Mouse (Mus musculus) hindbrain, embryonic 16.5 days (tissue): ENCODE measurements around the gene Hinfp. TPM values are rescaled to one million over a fixed set of nuclear protein-coding genes. Genes with fewer than 3 reads are reported as not detected.
"Not testable (repeated sequence)": the region's sequence is repeated elsewhere in the genome, so short reads cannot be mapped to it uniquely, and the experiment has no call there.

Source experiments
- ATAC-seq: fragments of 200-750 bp; cut with Nextera tagmentation; 2 replicates; pipeline ENCODE4 v1.8.0; 2017; ENCODE audit warnings: moderate TSS enrichment, moderate library complexity
- H3K27ac ChIP-seq: fragments of 300-500 bp; sonication (generic); 2 replicates; pipeline ENCODE4 v1.5.1; 2014; ENCODE audit warnings: low read depth, mild to moderate bottlenecking, control low read depth, low read length, moderate library complexity
- H3K27me3 ChIP-seq: fragments of 300-500 bp; sonication (generic); replicated peaks from 2 replicates; pipeline ENCODE4 v1.6.1; 2014; ENCODE audit warnings: low read length; ENCODE audit not compliant: control insufficient read depth, insufficient read depth
- H3K36me3 ChIP-seq: fragments of 300-500 bp; sonication (generic); 2 replicates; pipeline ENCODE4 v1.6.1; 2014; ENCODE audit warnings: mild to moderate bottlenecking, low read length, moderate library complexity, mixed read lengths; ENCODE audit not compliant: control insufficient read depth, insufficient read depth
- H3K4me1 ChIP-seq: fragments of 300-500 bp; sonication (generic); 2 replicates; pipeline ENCODE4 v1.6.1; 2014; ENCODE audit warnings: low read depth, low read length; ENCODE audit not compliant: control insufficient read depth, insufficient read depth
- H3K4me2 ChIP-seq: fragments of 300-500 bp; sonication (generic); 2 replicates; pipeline ENCODE4 v1.6.1; 2014; ENCODE audit warnings: mild to moderate bottlenecking, low read length, control low read depth, moderate library complexity
- H3K4me3 ChIP-seq: fragments of 300-500 bp; sonication (generic); 2 replicates; pipeline ENCODE4 v1.5.1; 2014; ENCODE audit warnings: mild to moderate bottlenecking, low read length, control low read depth, moderate library complexity
- H3K9ac ChIP-seq: fragments of 300-500 bp; sonication (generic); 2 replicates; pipeline ENCODE4 v1.6.1; 2014; ENCODE audit warnings: low read depth, mild to moderate bottlenecking, control low read depth, low read length, moderate library complexity
- H3K9me3 ChIP-seq: fragments of 300-500 bp; sonication (generic); 2 replicates; pipeline ENCODE4 v1.6.1; 2014; ENCODE audit warnings: mild to moderate bottlenecking, low read length, moderate library complexity; ENCODE audit not compliant: control insufficient read depth
- WGBS: fragments of 180-500 bp; shearing (Covaris S2); extraction: QIAGEN DNeasy Blood & Tissue Kit; methylation state at CpG from one replicate; pipeline ENCODE4 v1.1.7; 2014; 5-methylcytosine and 5-hydroxymethylcytosine counted together
- polyA plus RNA-seq: library from polyadenylated mRNA; unstranded; fragments of >200 nt; fragmentation: Nextera tagmentation; extraction: Ambion mirVana; gene quantifications from 2 replicates; pipeline ENCODE4 v1.2.1, GENCODE M21; 2015

Hinfp gene
- polyA plus RNA-seq, 1 experiment from 2014 or later: 22.3 TPM

- H3K27ac ChIP-seq: peak within 1 kb of the TSS; percentile 85
- H3K9me3 ChIP-seq: no peaks in the 10 kb centered on the region
- peaks cover 14% of the 10 kb centered on the region for H3K4me1 ChIP-seq
- peak within 1 kb of the TSS; percentile 91 for H3K9ac ChIP-seq
- peak; percentile 67 for ATAC-seq
- H3K27me3 ChIP-seq: no peaks in the 10 kb centered on the region
- WGBS: 3% methylated on average over 12 of the region's 12 CpGs
- peak within 1 kb of the TSS; percentile 89 for H3K4me3 ChIP-seq
- H3K36me3 ChIP-seq: peaks cover 3% of the 10 kb centered on the region; the same call in 1 of the 2 replicates
- H3K4me2 ChIP-seq: peak within 1 kb of the TSS; percentile 86
Observed at GRCm38 (mm10) chr9:44325768-44326370, 20.4 kb upstream of the Hinfp start, which contains the start of gene Dpagt1. Dpagt1 (plus strand) TSS chr9:44326019.

- H3K36me3 ChIP-seq, H3K9me3 ChIP-seq, H3K27me3 ChIP-seq, ATAC-seq: not testable (repeated sequence)
- WGBS: 61% methylated on average over 7 of the region's 8 CpGs
- Histone ChIP-seq H3K4me1 (peaks cover 17% of the 10 kb centered on the region), H3K4me3 (peak overlapping the region; percentile 89; the same call in 1 of the 2 replicates), H3K9ac (peak overlapping the region; percentile 91), H3K4me2 (peak overlapping the region; percentile 86), H3K27ac (peak overlapping the region; percentile 85)
Observed at GRCm38 (mm10) chr9:44325032-44325767, 19.7 kb upstream of the Hinfp start.

GRCm38 (mm10) chr9:44324147-44324546, 18.7 kb upstream of the Hinfp start:
- Histone ChIP-seq H3K9me3 (no peaks in the 10 kb centered on the region), H3K4me1 (peaks cover 17% of the 10 kb centered on the region), H3K27me3 (no peaks in the 10 kb centered on the region), H3K27ac (no peak overlapping the region), H3K36me3 (0 out of 2 replicates have a peak, but pooled peaks cover 3% of the 10 kb centered on the region), H3K4me3 (no peak overlapping the region), H3K9ac (no peak overlapping the region), H3K4me2 (no peak overlapping the region)
- WGBS: 83% methylated on average over 6 of the region's 6 CpGs
- no peak for ATAC-seq

GRCm38 (mm10) chr9:44323656-44324055, 18.2 kb upstream of the Hinfp start:
- not testable (repeated sequence) for H3K27ac ChIP-seq, H3K9ac ChIP-seq, ATAC-seq, H3K9me3 ChIP-seq, H3K4me2 ChIP-seq, H3K27me3 ChIP-seq, H3K4me3 ChIP-seq, H3K36me3 ChIP-seq
- 83% methylated on average over 4 of the region's 4 CpGs for WGBS
- peaks cover 22% of the 10 kb centered on the region for H3K4me1 ChIP-seq

GRCm38 (mm10) chr9:44320799-44321133, 15.3 kb upstream of the Hinfp start:
- Histone ChIP-seq H3K4me1 (peaks cover 26% of the 10 kb centered on the region), H3K4me3 (peak overlapping the region; percentile 98), H3K36me3 (peaks cover 2% of the 10 kb centered on the region; the same call in 1 of the 2 replicates), H3K9me3 (no peaks in the 10 kb centered on the region), H3K27me3 (no peaks in the 10 kb centered on the region), H3K4me2 (peak overlapping the region; percentile 90), H3K9ac (peak overlapping the region; percentile 59), H3K27ac (peak overlapping the region; percentile 70)
- 18% methylated on average over 6 of the region's 6 CpGs for WGBS
- 0 out of 2 replicates have a peak, but pooled peaks have one; percentile 6 for ATAC-seq

GRCm38 (mm10) chr9:44319887-44320798, 14.7 kb upstream of the Hinfp start, which contains the start of gene C2cd2l:
C2cd2l (minus strand) TSS chr9:44320285.
- peak within 1 kb of the TSS; percentile 90 for H3K4me2 ChIP-seq
- WGBS: under 1% methylated on average over 64 of the region's 67 CpGs
- H3K27ac ChIP-seq: peak within 1 kb of the TSS; percentile 81
- no peaks in the 10 kb centered on the region for H3K9me3 ChIP-seq
- H3K27me3 ChIP-seq: no peaks in the 10 kb centered on the region
- peak within 1 kb of the TSS; percentile 97 for H3K9ac ChIP-seq
- ATAC-seq: peak; percentile 99
- H3K36me3 ChIP-seq: peaks cover 4% of the 10 kb centered on the region
- H3K4me3 ChIP-seq: peak within 1 kb of the TSS; percentile 98
- H3K4me1 ChIP-seq: peaks cover 23% of the 10 kb centered on the region

- Histone ChIP-seq H3K9me3 (no peaks in the 10 kb centered on the region), H3K36me3 (peaks cover 11% of the 10 kb centered on the region), H3K9ac (peak overlapping the region; percentile 97), H3K4me2 (peak overlapping the region; percentile 90), H3K27ac (peak overlapping the region; percentile 81), H3K4me1 (peaks cover 23% of the 10 kb centered on the region), H3K4me3 (peak overlapping the region; percentile 98), H3K27me3 (no peaks in the 10 kb centered on the region)
- no peak; the same call in 1 of the 2 replicates for ATAC-seq
- WGBS: 2% methylated on average over 31 of the region's 37 CpGs
Observed at GRCm38 (mm10) chr9:44319105-44319886, 13.8 kb upstream of the Hinfp start.

GRCm38 (mm10) chr9:44318826-44319095, 13.3 kb upstream of the Hinfp start:
- H3K36me3 ChIP-seq: peaks cover 11% of the 10 kb centered on the region
- WGBS: 31% methylated on average over 3 of the region's 3 CpGs

More at GRCm38 (mm10) chr9:44318826-44319095, 13.3 kb upstream of the Hinfp start:
- no peaks in the 10 kb centered on the region for H3K9me3 ChIP-seq
- peak overlapping the region; percentile 90 for H3K4me2 ChIP-seq
- H3K4me1 ChIP-seq: peaks cover 23% of the 10 kb centered on the region
- ATAC-seq: no peak
- H3K27me3 ChIP-seq: no peaks in the 10 kb centered on the region
- H3K4me3 ChIP-seq: peak overlapping the region; percentile 98
- no peak overlapping the region for H3K27ac ChIP-seq
- peak overlapping the region; percentile 97 for H3K9ac ChIP-seq
